Mouse (Mus musculus) spleen, adult 2 months (tissue): ENCODE results near the gene Lmod3.

Experiments used
- CTCF ChIP-seq: fragments of 200-500 bp; IDR thresholded peaks from 2 replicates; pipeline ENCODE4 v1.5.1; 2011; ENCODE audit warnings: mild to moderate bottlenecking, inconsistent platforms; ENCODE audit not compliant: insufficient read depth, insufficient read length, insufficient replicate concordance; ENCODE audit errors: extremely low read depth
- POLR2A ChIP-seq: fragments of 200-500 bp; IDR thresholded peaks from 2 replicates; pipeline ENCODE4 v1.6.1; 2011; ENCODE audit warnings: low read depth, low read length, inconsistent platforms

- TF ChIP-seq POLR2A (no peak), CTCF (no peak)
These were observed 42.8 kb downstream of the Lmod3 start for GRCm38 (mm10) chr6:97209751-97210150.
